Mouse (Mus musculus): ENCODE measurements at regions not wholly inside any gene's neighbourhood (a gene's known extent, or its start where the extent isn't known, plus 50 kb on each side); places are given as distances from the start of the nearest gene placed in this dataset.

DNA sequence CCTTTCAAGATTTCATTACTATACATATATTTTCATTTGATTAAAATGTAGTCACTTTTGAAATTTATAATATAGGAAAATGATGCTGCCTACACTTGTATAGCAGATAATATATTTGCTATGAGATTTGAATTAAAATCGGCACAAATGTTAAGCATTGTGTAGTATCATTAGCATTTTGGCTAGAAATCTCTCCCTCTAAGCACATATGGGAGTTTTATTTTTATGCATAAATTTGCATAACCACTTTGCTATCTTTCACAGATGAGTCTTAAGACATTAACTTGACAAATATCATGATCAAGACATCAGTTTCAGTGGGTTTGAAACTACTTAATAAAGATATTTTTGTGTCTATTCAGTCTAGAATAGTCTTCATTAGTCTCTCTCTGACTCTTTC lies 80.4 kb upstream of the Naf1 start:
- TF ChIP-seq EP300 (IDR thresholded peaks at IDR 0.05; ENCODE audit: low read depth) (no peak), CTCF (IDR thresholded peaks at IDR 0.05; ENCODE audit: low read depth) (no peak)

Measured in heart, postnatal 0 days (tissue).